Mouse (Mus musculus): ENCODE results near the gene Snap91.
A peak's percentile ranks its signal among the peaks of the same experiment; 100 is the strongest.

Snap91 gene

GRCm38 (mm10) chr9:86880113-86880972 lies at the start of gene Snap91:
Gene Snap91 (minus strand): TSS chr9:86880654.
- DNase-seq: peak; percentile 57

GRCm38 (mm10) chr9:86926519-86926918 lies 46.1 kb upstream of the Snap91 start:
- DNase-seq: no peak

GRCm38 (mm10) chr9:86925688-86926087 lies 45.2 kb upstream of the Snap91 start:
- no peak for DNase-seq

- DNase-seq: no peak
Measured at GRCm38 (mm10) chr9:86922430-86922829, 42.0 kb upstream of the Snap91 start.

- no peak for DNase-seq
Measured at GRCm38 (mm10) chr9:86916543-86916942, 36.1 kb upstream of the Snap91 start.

- no peak for DNase-seq
Measured at GRCm38 (mm10) chr9:86899502-86900199, 19.2 kb upstream of the Snap91 start.

GRCm38 (mm10) chr9:86879216-86880112 lies 990 bp downstream of the Snap91 start:
- DNase-seq: peak; percentile 26

- DNase-seq: no peak
Measured at GRCm38 (mm10) chr9:86878716-86879115, 1.7 kb downstream of the Snap91 start.

- no peak for DNase-seq
Measured at GRCm38 (mm10) chr9:86873681-86874080, 6.8 kb downstream of the Snap91 start.

GRCm38 (mm10) chr9:86869586-86870338 lies 10.7 kb downstream of the Snap91 start:
- no peak for DNase-seq

- no peak for DNase-seq
Measured at GRCm38 (mm10) chr9:86858101-86858500, 22.4 kb downstream of the Snap91 start.

- DNase-seq: no peak
Measured at GRCm38 (mm10) chr9:86857626-86858025, 22.8 kb downstream of the Snap91 start.

GRCm38 (mm10) chr9:86852861-86853260 lies 27.6 kb downstream of the Snap91 start:
- DNase-seq: no peak

- DNase-seq: no peak
Measured at GRCm38 (mm10) chr9:86851689-86852088, 28.8 kb downstream of the Snap91 start.

GRCm38 (mm10) chr9:86850452-86851207 lies 29.8 kb downstream of the Snap91 start:
- no peak for DNase-seq

- DNase-seq: no peak
Measured at GRCm38 (mm10) chr9:86843747-86844353, 36.6 kb downstream of the Snap91 start.

GRCm38 (mm10) chr9:86829792-86830191 lies 50.7 kb downstream of the Snap91 start:
- DNase-seq: no peak

- no peak for DNase-seq
Measured at GRCm38 (mm10) chr9:86829034-86829433, 51.4 kb downstream of the Snap91 start.

- DNase-seq: no peak
Measured at GRCm38 (mm10) chr9:86819366-86819765, 61.1 kb downstream of the Snap91 start.

GRCm38 (mm10) chr9:86817673-86818072 lies 62.8 kb downstream of the Snap91 start:
- DNase-seq: no peak

GRCm38 (mm10) chr9:86814340-86814739 lies 66.1 kb downstream of the Snap91 start:
- DNase-seq: no peak
